8 mouse cellular contexts compared by ENCODE assay signal in the genomic region with DNA sequence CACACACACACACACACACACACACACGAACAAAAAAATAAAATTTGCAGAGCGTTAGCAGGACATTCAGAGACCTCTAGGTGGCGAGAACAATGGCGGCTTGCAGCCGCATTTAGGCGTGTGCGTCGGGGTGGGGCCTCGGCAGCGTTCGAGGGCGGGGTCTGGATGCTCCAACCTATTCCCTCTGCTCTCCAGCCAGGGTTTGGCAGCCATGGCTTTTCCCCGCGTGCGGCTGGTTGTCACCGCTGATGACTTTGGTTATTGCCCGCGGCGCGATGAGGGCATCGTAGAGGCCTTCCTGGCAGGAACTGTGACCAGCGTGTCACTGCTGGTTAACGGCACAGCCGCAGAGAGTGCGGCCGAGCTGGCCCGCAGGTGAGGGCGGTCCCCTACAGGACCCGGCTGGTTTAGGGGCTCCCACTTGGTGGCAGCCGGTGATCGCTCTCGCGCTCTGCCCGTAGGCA. TPM values are rescaled to one million over a fixed set of nuclear protein-coding genes. Genes with fewer than 3 reads are reported as not detected.
A peak's percentile ranks its signal among the peaks of the same experiment; 100 is the strongest.
DNase-seq lines count a peak whose midpoint lies in the region; ATAC-seq lines count a peak whose summit lies in the region.

A gene (minus strand): TSS at position 458 of the 464 bp plus-strand sequence.

- peak within 1 kb of the TSS; percentile 76 for H3K9ac ChIP-seq in hindbrain, embryonic 16.5 days (ENCODE audit: low read depth, low read length)

- H3K4me1 ChIP-seq in hindbrain, embryonic 16.5 days (ENCODE audit: control insufficient read depth, insufficient read depth, low read depth, low read length), result peaks cover 10% of the 10 kb centered on the region

- ATAC-seq in activated CD4-positive, CD25-positive, alpha-beta regulatory T cell, adult 4 months, result peak; percentile 75
- ATAC-seq in hindbrain, embryonic 16.5 days, result peak; percentile 85

- no peaks in the 10 kb centered on the region for H3K27me3 ChIP-seq in hindbrain, embryonic 16.5 days (replicated peaks; ENCODE audit: control insufficient read depth, insufficient read depth, low read length)

- WGBS in hindbrain, embryonic 16.5 days, result under 1% methylated on average over 34 of the region's 34 CpGs

- no peaks in the 10 kb centered on the region for H3K36me3 ChIP-seq in hindbrain, embryonic 16.5 days (ENCODE audit: control insufficient read depth, insufficient read depth, low read length)

- peak within 1 kb of the TSS; percentile 81 for H3K27ac ChIP-seq in hindbrain, embryonic 16.5 days (ENCODE audit: low read depth, low read length)

- DNase-seq in cerebellum, postnatal 4 days (ENCODE audit: low spot score in 2 of 2), result peak; percentile 58 to 81
- DNase-seq in gastrocnemius, adult 18-20 months (ENCODE audit: low spot score), result peak; percentile 72
- peak; percentile 71 for DNase-seq in left cerebral cortex, adult 11 months (ENCODE audit: low spot score)
- DNase-seq in lung, postnatal 36 days, result peak; percentile 84
- DNase-seq in retina, embryonic 14.5 days (ENCODE audit: low spot score), result peak; percentile 92
- DNase-seq in thymus, postnatal 36 days, result peak; percentile 69 to 72

- H3K9me3 ChIP-seq in hindbrain, embryonic 16.5 days (ENCODE audit: control insufficient read depth, low read length), result no peaks in the 10 kb centered on the region

- H3K4me2 ChIP-seq in hindbrain, embryonic 16.5 days (ENCODE audit: low read length), result peak within 1 kb of the TSS; percentile 60

- H3K4me3 ChIP-seq in hindbrain, embryonic 16.5 days (ENCODE audit: low read length), result peak within 1 kb of the TSS; percentile 73

RNA-seq across cellular contexts. Expression of the gene that starts here (rescaled TPM):
- polyA plus RNA-seq in activated CD4-positive, CD25-positive, alpha-beta regulatory T cell, adult 4 months (2017; shearing (Covaris generic)), result under 1 TPM; 0.24 to 0.54 TPM
- total RNA-seq in gastrocnemius, adult 18-20 months (2021), result under 1 TPM in 1 of 2 experiments, not detected in 1; 0.09 TPM
- 3.7 and 3.9 TPM in 2 replicates for polyA plus RNA-seq in hindbrain, embryonic 16.5 days (2015; fragmentation: Nextera tagmentation; extraction: Ambion mirVana)

Comparison
In these comparisons a context has a peak if more than half of its experiments do, and no peak if none do; other contexts are left out.
1. Peak in every context shown above with its lines: DNase-seq, ATAC-seq, H3K4me3 ChIP-seq and H3K27ac ChIP-seq.
2. Peak in ATAC-seq in activated CD4-positive, CD25-positive, alpha-beta regulatory T cell, adult 4 months; RNA of the gene not detected or under 1 TPM.
3. Peak in DNase-seq in gastrocnemius, adult 18-20 months; RNA of the gene not detected or under 1 TPM.